Mouse (Mus musculus): ENCODE data around the gene Gas2l2.

- no peak for TF ChIP-seq CTCF (IDR thresholded peaks at IDR 0.05; ENCODE audit: insufficient read depth, low read depth, low read length)
- TF ChIP-seq POLR2A (IDR thresholded peaks at IDR 0.05; ENCODE audit: insufficient read depth, low read depth, low read length): no peak
These were observed 28.8 kb upstream of the Gas2l2 start for GRCm38 (mm10) chr11:83457912-83458601.
